Mouse (Mus musculus) liver, postnatal 0 days (tissue): Measurements from ENCODE around the gene Hoxb4. TPM values are rescaled to one million over a fixed set of nuclear protein-coding genes. Genes with fewer than 3 reads are reported as not detected.

Experiments
- ATAC-seq: fragments of 200-750 bp; cut with Nextera tagmentation; 2 replicates; pipeline ENCODE4 v1.8.0; 2017; ENCODE audit warnings: mild to moderate bottlenecking, moderate library complexity
- DNase-seq: peaks from one replicate; pipeline ENCODE4 v3.0.0-alpha.2; 2016
- H3K27ac ChIP-seq: fragments of 300-500 bp; sonication (generic); 2 replicates; pipeline ENCODE4 v1.5.1; 2014; ENCODE audit warnings: antibody characterized with exemption, moderate library complexity, mild to moderate bottlenecking, low read depth
- H3K27me3 ChIP-seq: fragments of 300-500 bp; sonication (generic); 2 replicates; pipeline ENCODE4 v1.6.1; 2014; ENCODE audit warnings: low read length, control low read depth, mixed read lengths; ENCODE audit not compliant: insufficient read depth
- H3K36me3 ChIP-seq: fragments of 300-500 bp; sonication (generic); replicated peaks from 2 replicates; pipeline ENCODE4 v1.6.1; 2014; ENCODE audit warnings: mild to moderate bottlenecking, control low read depth, low read length, moderate library complexity, mixed read lengths; ENCODE audit not compliant: insufficient read depth
- H3K4me1 ChIP-seq: fragments of 300-500 bp; sonication (generic); 2 replicates; pipeline ENCODE4 v1.6.1; 2014; ENCODE audit warnings: antibody characterized with exemption, mild to moderate bottlenecking, control low read depth; ENCODE audit not compliant: insufficient read depth
- H3K4me2 ChIP-seq: fragments of 300-500 bp; sonication (generic); 2 replicates; pipeline ENCODE4 v1.6.1; 2014; ENCODE audit warnings: low read depth, mild to moderate bottlenecking, low read length, moderate library complexity, mixed read lengths
- H3K4me3 ChIP-seq: fragments of 300-500 bp; sonication (generic); 2 replicates; pipeline ENCODE4 v1.5.1; 2014; ENCODE audit warnings: low read depth, low read length
- H3K9ac ChIP-seq: fragments of 300-500 bp; sonication (generic); replicated peaks from 2 replicates; pipeline ENCODE4 v1.6.1; 2014; ENCODE audit warnings: mild to moderate bottlenecking, moderate library complexity
- H3K9me3 ChIP-seq: fragments of 300-500 bp; sonication (generic); 2 replicates; pipeline ENCODE4 v1.6.1; 2016; ENCODE audit warnings: mild to moderate bottlenecking, control low read depth, low read length, mixed read lengths
- CTCF ChIP-seq: sonication (generic); IDR thresholded peaks from 2 replicates; pipeline ENCODE4 v1.5.1; 2016; ENCODE audit warnings: antibody characterized with exemption, low read depth
- EP300 ChIP-seq: IDR thresholded peaks from 2 replicates; pipeline ENCODE4 v1.6.1; 2016; ENCODE audit warnings: antibody characterized with exemption, low read depth, mild to moderate bottlenecking
- WGBS: fragments of 180-500 bp; shearing (Covaris S2); extraction: QIAGEN DNeasy Blood & Tissue Kit; methylation state at CpG from one replicate; pipeline ENCODE4 v1.1.7; 2014; ENCODE audit not compliant: insufficient replicate concordance; 5-methylcytosine and 5-hydroxymethylcytosine counted together
- polyA plus RNA-seq: library from polyadenylated mRNA; unstranded; fragments of >200 nt; fragmentation: Nextera tagmentation; extraction: Ambion mirVana; gene quantifications from 2 replicates; pipeline ENCODE4 v1.2.1, GENCODE M21; 2015

Gene Hoxb4
- polyA plus RNA-seq, 1 experiment from 2014 or later = 0.27 TPM

GRCm38 (mm10) chr11:96354376-96354775, 36.3 kb downstream of the Hoxb4 start:
- TF ChIP-seq CTCF (no peak), EP300 (no peak)
- Histone ChIP-seq H3K4me2 (peak overlapping the region; percentile 51), H3K9ac (0 out of 2 replicates have a peak overlapping the region, but pooled peaks have one; percentile 21), H3K36me3 (no peaks in the 10 kb centered on the region), H3K27me3 (peaks cover 76% of the 10 kb centered on the region), H3K9me3 (no peaks in the 10 kb centered on the region), H3K4me3 (0 out of 2 replicates have a peak overlapping the region, but pooled peaks have one; percentile 12), H3K27ac (no peak overlapping the region), H3K4me1 (no peaks in the 10 kb centered on the region)
- DNase-seq = no peak
- no peak for ATAC-seq
- 6% methylated on average over 23 of the region's 25 CpGs for WGBS

- H3K4me3 ChIP-seq = 0 out of 2 replicates have a peak overlapping the region, but pooled peaks have one; percentile 12
- H3K4me1 ChIP-seq = no peaks in the 10 kb centered on the region
- no peak overlapping the region for H3K27ac ChIP-seq
- H3K27me3 ChIP-seq = peaks cover 72% of the 10 kb centered on the region
- DNase-seq (no peak), ATAC-seq (no peak)
- 19% methylated on average over 9 of the region's 9 CpGs for WGBS
- no peak overlapping the region for H3K9ac ChIP-seq
- H3K36me3 ChIP-seq = no peaks in the 10 kb centered on the region
- no peaks in the 10 kb centered on the region for H3K9me3 ChIP-seq
- peak overlapping the region; percentile 51 for H3K4me2 ChIP-seq
- TF ChIP-seq EP300 (no peak), CTCF (no peak)
Measured at GRCm38 (mm10) chr11:96354801-96355311, 36.8 kb downstream of the Hoxb4 start.

GRCm38 (mm10) chr11:96363807-96364206, 45.7 kb downstream of the Hoxb4 start:
- Histone ChIP-seq H3K27ac (no peak overlapping the region), H3K9ac (no peak overlapping the region), H3K27me3 (peaks cover 65% of the 10 kb centered on the region), H3K9me3 (no peaks in the 10 kb centered on the region), H3K4me1 (no peaks in the 10 kb centered on the region), H3K4me2 (no peak overlapping the region), H3K4me3 (no peak overlapping the region), H3K36me3 (no peaks in the 10 kb centered on the region)
- 20% methylated on average over 5 of the region's 5 CpGs for WGBS
- no peak for ATAC-seq
- no peak for DNase-seq
- TF ChIP-seq EP300 = no peak
- no peak for TF ChIP-seq CTCF

- 10% methylated on average over 26 of the region's 26 CpGs for WGBS
- Histone ChIP-seq H3K9ac (no peak within 1 kb of the TSS), H3K4me2 (no peak within 1 kb of the TSS), H3K36me3 (no peaks in the 10 kb centered on the region), H3K4me1 (no peaks in the 10 kb centered on the region), H3K27me3 (peaks cover 75% of the 10 kb centered on the region), H3K27ac (no peak within 1 kb of the TSS), H3K9me3 (no peaks in the 10 kb centered on the region), H3K4me3 (no peak within 1 kb of the TSS)
- DNase-seq = no peak
- TF ChIP-seq CTCF (no peak), EP300 (no peak)
- no peak for ATAC-seq
Measured at GRCm38 (mm10) chr11:96365441-96366091, 47.5 kb downstream of the Hoxb4 start, which contains the start of gene Hoxb1. Hoxb1 (plus strand) TSS chr11:96365752.

GRCm38 (mm10) chr11:96366092-96367041, 48.3 kb downstream of the Hoxb4 start:
- ATAC-seq = no peak

GRCm38 (mm10) chr11:96367141-96367540, 49.1 kb downstream of the Hoxb4 start:
- Histone ChIP-seq H3K9ac (no peak overlapping the region), H3K4me3 (no peak overlapping the region), H3K36me3 (no peaks in the 10 kb centered on the region), H3K27ac (no peak overlapping the region), H3K4me1 (no peaks in the 10 kb centered on the region), H3K9me3 (no peaks in the 10 kb centered on the region), H3K27me3 (peaks cover 68% of the 10 kb centered on the region), H3K4me2 (no peak overlapping the region)
- 25% methylated on average over 6 of the region's 6 CpGs for whole genome bisulfite sequencing
- ATAC-seq (no peak), DNase-seq (no peak)
- TF ChIP-seq CTCF = no peak
- TF ChIP-seq EP300 = no peak

More at GRCm38 (mm10) chr11:96366092-96367041, 48.3 kb downstream of the Hoxb4 start:
- WGBS = 4% methylated on average over 47 of the region's 47 CpGs
- Histone ChIP-seq H3K4me2 (no peak overlapping the region), H3K36me3 (no peaks in the 10 kb centered on the region), H3K27ac (no peak overlapping the region), H3K9me3 (no peaks in the 10 kb centered on the region), H3K4me1 (no peaks in the 10 kb centered on the region), H3K4me3 (no peak overlapping the region), H3K9ac (no peak overlapping the region), H3K27me3 (peaks cover 75% of the 10 kb centered on the region)
- no peak for DNase-seq
- TF ChIP-seq EP300 (no peak), CTCF (no peak)
